ENCODE assay signal across 13 mouse cellular contexts in genomic region chr3:15071030-15071883, GRCm38 (mm10).
A peak's percentile ranks its signal among the peaks of the same experiment; 100 is the strongest.
DNase-seq lines count a peak whose midpoint lies in the region; ATAC-seq and TF ChIP-seq lines count a peak whose summit lies in the region.
"Had no signal": no experiment of that assay in that cellular context is flagged by ENCODE, and none has a peak within 500 bp of the region (broad histone marks: within the 10 kb centered on the region; RNA-seq: fewer than 3 reads in every experiment).

No protein-coding gene starts in this region.

- no peaks in the 10 kb centered on the region for H3K27me3 ChIP-seq in midbrain, postnatal 0 days (ENCODE audit: insufficient read depth, low read length)
- H3K27me3 ChIP-seq in midbrain, embryonic 10.5 days (ENCODE audit: low read depth, poor library complexity, severe bottlenecking), result no peaks in the 10 kb centered on the region

- no peak for TF ChIP-seq CTCF in midbrain, postnatal 0 days (IDR thresholded peaks at IDR 0.05)

- DNase-seq in left cerebral cortex, postnatal 10 days (ENCODE audit: extremely low spot score in 1 of 2, low spot score in 2 of 2), result peak; percentile 13 to 17
- no peak for DNase-seq in left cerebral cortex, adult 8-10 months (ENCODE audit: low spot score in 2 of 2)
- peak; percentile 1 for DNase-seq in midbrain, postnatal 0 days (ENCODE audit: low spot score)
- DNase-seq in midbrain, embryonic 10.5 days (ENCODE audit: low spot score), result no peak
- peak; percentile 19 to 41 for DNase-seq in layer of hippocampus, adult 8-10 months (ENCODE audit: low spot score in 2 of 2)
- DNase-seq in right cerebral cortex, postnatal 4 days, result peak; percentile 3
- no peak for DNase-seq in Muller cell, postnatal 12 days (ENCODE audit: inconsistent ontology term)
- no peak for DNase-seq in gastrocnemius, postnatal 14 days
- DNase-seq: heart, adult 2 months; kidney, adult 2 months had no signal

- no peak overlapping the region for H3K4me2 ChIP-seq in midbrain, postnatal 0 days (ENCODE audit: low read depth, low read length, poor library complexity, severe bottlenecking)

- H3K4me1 ChIP-seq in midbrain, postnatal 0 days (ENCODE audit: insufficient read depth, low read length), result no peaks in the 10 kb centered on the region
- no peaks in the 10 kb centered on the region for H3K4me1 ChIP-seq in midbrain, embryonic 10.5 days
- H3K4me1 ChIP-seq: embryonic facial prominence, embryonic 10.5 days; hindbrain, embryonic 10.5 days had no signal

- intact Hi-C loops in left cerebral cortex, postnatal 10 days (cut with DNase I), result no loop called here
- intact Hi-C loops in gastrocnemius, postnatal 14 days (cut with DNase I; ENCODE audit: low total_unique reads), result no loop called here

- no peak overlapping the region for H3K27ac ChIP-seq in midbrain, postnatal 0 days (ENCODE audit: low read depth, low read length)
- H3K27ac ChIP-seq in midbrain, embryonic 10.5 days (replicated peaks), result no peak overlapping the region
- H3K27ac ChIP-seq: embryonic facial prominence, embryonic 10.5 days; heart, adult 2 months; hindbrain, embryonic 10.5 days had no signal

- H3K4me3 ChIP-seq in midbrain, postnatal 0 days (ENCODE audit: low read depth, low read length), result no peak overlapping the region
- H3K4me3 ChIP-seq in midbrain, embryonic 10.5 days, result no peak overlapping the region
- H3K4me3 ChIP-seq: embryonic facial prominence, embryonic 10.5 days; heart, adult 2 months; hindbrain, embryonic 10.5 days had no signal

- 79% methylated on average over 6 of the region's 6 CpGs for WGBS in midbrain, postnatal 0 days
- 87% methylated on average over 6 of the region's 6 CpGs for whole genome bisulfite sequencing in midbrain, embryonic 10.5 days

- H3K9ac ChIP-seq in midbrain, postnatal 0 days (replicated peaks; ENCODE audit: low read length, poor library complexity, severe bottlenecking), result no peak overlapping the region

- no peaks in the 10 kb centered on the region for H3K36me3 ChIP-seq in midbrain, postnatal 0 days (ENCODE audit: insufficient read depth, low read length)
- no peaks in the 10 kb centered on the region for H3K36me3 ChIP-seq in midbrain, embryonic 10.5 days
- H3K36me3 ChIP-seq: embryonic facial prominence, embryonic 10.5 days; hindbrain, embryonic 10.5 days had no signal

- no peak for ATAC-seq in midbrain, postnatal 0 days (ENCODE audit: low FRiP score)
- ATAC-seq: forebrain, embryonic 16.5 days had no signal

- no peaks in the 10 kb centered on the region for H3K9me3 ChIP-seq in midbrain, postnatal 0 days (ENCODE audit: low read length)
- no peaks in the 10 kb centered on the region for H3K9me3 ChIP-seq in midbrain, embryonic 10.5 days (replicated peaks)
- H3K9me3 ChIP-seq: embryonic facial prominence, embryonic 10.5 days; hindbrain, embryonic 10.5 days had no signal

Comparison
In these comparisons a context has a peak if more than half of its experiments do, and no peak if none do; other contexts are left out.
1. DNase-seq: peak in left cerebral cortex, postnatal 10 days (2 of 2), midbrain, postnatal 0 days (single experiment), layer of hippocampus, adult 8-10 months (2 of 2) and right cerebral cortex, postnatal 4 days (single experiment); none in left cerebral cortex, adult 8-10 months (0 of 2), midbrain, embryonic 10.5 days (single experiment), Muller cell, postnatal 12 days (single experiment) and gastrocnemius, postnatal 14 days (single experiment).